Mouse (Mus musculus): ENCODE data around the gene Avpi1.

- TF ChIP-seq CTCF (conservative IDR thresholded peaks at IDR 0.05; ENCODE audit: low read length) = no peak
- no peak for TF ChIP-seq POU5F1 (IDR thresholded peaks at IDR 0.05; ENCODE audit: borderline replicate concordance, low read length)
Measured at GRCm38 (mm10) chr19:42078566-42078965, 50.3 kb downstream of the Avpi1 start.

Measured in E14TG2a.4 (cell line).